Mouse (Mus musculus): ENCODE measurements around the gene Dact3. TPM values are rescaled to one million over a fixed set of nuclear protein-coding genes. Genes with fewer than 3 reads are reported as not detected.

Dact3 gene
- total RNA-seq, 1 experiment: 4.5 TPM

- Histone ChIP-seq H3K4me1 (ENCODE audit: control insufficient read depth in 2 of 2, insufficient read depth in 2 of 2, low read length in 2 of 2, poor library complexity in 1 of 2) (peaks cover 4 to 9% of the 10 kb centered on the region in 2 experiments), H3K36me3 (ENCODE audit: control insufficient read depth, insufficient read depth, low read length, poor library complexity, severe bottlenecking) (no peaks in the 10 kb centered on the region; the same call in 1 of the 2 replicates), H3K9ac (ENCODE audit: insufficient read depth, low read depth, low read length, poor library complexity, severe bottlenecking) (no peak overlapping the region), H3K9me3 (ENCODE audit: control insufficient read depth, insufficient read depth, low read depth, low read length) (no peaks in the 10 kb centered on the region), H3K4me3 (ENCODE audit: insufficient read depth in 1 of 2, low read depth in 1 of 2, low read length in 2 of 2, poor library complexity in 1 of 2, severe bottlenecking in 1 of 2) (no peak overlapping the region), H3K27ac (ENCODE audit: insufficient read depth, low read depth, low read length, poor library complexity, severe bottlenecking) (no peak overlapping the region)
- DNase-seq (ENCODE audit: low read depth, low spot score): no peak
- TF ChIP-seq MAFK (IDR thresholded peaks at IDR 0.05; ENCODE audit: insufficient read depth, low read depth, low read length) (no peak), CHD2 (IDR thresholded peaks at IDR 0.05; ENCODE audit: low read depth, low read length) (no peak), ZC3H11A (IDR thresholded peaks at IDR 0.05; ENCODE audit: borderline replicate concordance, low read depth, low read length) (no peak), ZNF384 (IDR thresholded peaks at IDR 0.05; ENCODE audit: low read depth, low read length) (no peak), HCFC1 (IDR thresholded peaks at IDR 0.05; ENCODE audit: borderline replicate concordance, insufficient read depth, low read length) (no peak)
- in situ Hi-C loops (cut with MboI; ENCODE audit: low sequenced_read_pairs in 2 of 2, unreplicated experiment in 2 of 2): no loop called here
Measured at GRCm38 (mm10) chr7:16871600-16871999, 3.5 kb upstream of the Dact3 start.

- Histone ChIP-seq H3K9ac (ENCODE audit: insufficient read depth, low read depth, low read length, poor library complexity, severe bottlenecking) (no peak overlapping the region), H3K36me3 (ENCODE audit: control insufficient read depth, insufficient read depth, low read length, poor library complexity, severe bottlenecking) (no peaks in the 10 kb centered on the region; the same call in 1 of the 2 replicates), H3K4me3 (ENCODE audit: insufficient read depth in 1 of 2, low read depth in 1 of 2, low read length in 2 of 2, poor library complexity in 1 of 2, severe bottlenecking in 1 of 2) (no peak overlapping the region), H3K9me3 (ENCODE audit: control insufficient read depth, insufficient read depth, low read depth, low read length) (no peaks in the 10 kb centered on the region), H3K4me1 (ENCODE audit: control insufficient read depth in 2 of 2, insufficient read depth in 2 of 2, low read length in 2 of 2, poor library complexity in 1 of 2) (peaks cover 4 to 9% of the 10 kb centered on the region in 2 experiments), H3K27ac (ENCODE audit: insufficient read depth, low read depth, low read length, poor library complexity, severe bottlenecking) (no peak overlapping the region)
- no peak for TF ChIP-seq MAFK (IDR thresholded peaks at IDR 0.05; ENCODE audit: insufficient read depth, low read depth, low read length)
- TF ChIP-seq ZNF384 (IDR thresholded peaks at IDR 0.05; ENCODE audit: low read depth, low read length): no peak
- no peak for TF ChIP-seq ZC3H11A (IDR thresholded peaks at IDR 0.05; ENCODE audit: borderline replicate concordance, low read depth, low read length)
- TF ChIP-seq CHD2 (IDR thresholded peaks at IDR 0.05; ENCODE audit: low read depth, low read length): no peak
- TF ChIP-seq HCFC1 (IDR thresholded peaks at IDR 0.05; ENCODE audit: borderline replicate concordance, insufficient read depth, low read length): no peak
- in situ Hi-C loops (cut with MboI; ENCODE audit: low sequenced_read_pairs in 2 of 2, unreplicated experiment in 2 of 2): no loop called here
- DNase-seq (ENCODE audit: low read depth, low spot score): no peak
Measured at GRCm38 (mm10) chr7:16872478-16872877, 2.6 kb upstream of the Dact3 start.

GRCm38 (mm10) chr7:16873392-16873791, 1.7 kb upstream of the Dact3 start:
- H3K27ac ChIP-seq (ENCODE audit: insufficient read depth, low read depth, low read length, poor library complexity, severe bottlenecking): no peak overlapping the region
- H3K9ac ChIP-seq (ENCODE audit: insufficient read depth, low read depth, low read length, poor library complexity, severe bottlenecking): no peak overlapping the region
- no peak overlapping the region for H3K4me3 ChIP-seq (ENCODE audit: insufficient read depth in 1 of 2, low read depth in 1 of 2, low read length in 2 of 2, poor library complexity in 1 of 2, severe bottlenecking in 1 of 2)
- H3K4me1 ChIP-seq (ENCODE audit: control insufficient read depth in 2 of 2, insufficient read depth in 2 of 2, low read length in 2 of 2, poor library complexity in 1 of 2): peaks cover 4 to 8% of the 10 kb centered on the region in 2 experiments
- in situ Hi-C loops (cut with MboI; ENCODE audit: low sequenced_read_pairs in 2 of 2, unreplicated experiment in 2 of 2): no loop called here
- no peaks in the 10 kb centered on the region for H3K9me3 ChIP-seq (ENCODE audit: control insufficient read depth, insufficient read depth, low read depth, low read length)
- no peak for DNase-seq (ENCODE audit: low read depth, low spot score)
- TF ChIP-seq CHD2 (IDR thresholded peaks at IDR 0.05; ENCODE audit: low read depth, low read length) (no peak), ZNF384 (IDR thresholded peaks at IDR 0.05; ENCODE audit: low read depth, low read length) (no peak), MAFK (IDR thresholded peaks at IDR 0.05; ENCODE audit: insufficient read depth, low read depth, low read length) (no peak), ZC3H11A (IDR thresholded peaks at IDR 0.05; ENCODE audit: borderline replicate concordance, low read depth, low read length) (no peak), HCFC1 (IDR thresholded peaks at IDR 0.05; ENCODE audit: borderline replicate concordance, insufficient read depth, low read length) (no peak)
- no peaks in the 10 kb centered on the region; the same call in 1 of the 2 replicates for H3K36me3 ChIP-seq (ENCODE audit: control insufficient read depth, insufficient read depth, low read length, poor library complexity, severe bottlenecking)

GRCm38 (mm10) chr7:16874190-16874589, 927 bp upstream of the Dact3 start:
- in situ Hi-C loops (cut with MboI; ENCODE audit: low sequenced_read_pairs in 2 of 2, unreplicated experiment in 2 of 2): no loop called here
- Histone ChIP-seq H3K4me3 (ENCODE audit: insufficient read depth in 1 of 2, low read depth in 1 of 2, low read length in 2 of 2, poor library complexity in 1 of 2, severe bottlenecking in 1 of 2) (peak overlapping the region; percentile 58 to 75), H3K36me3 (ENCODE audit: control insufficient read depth, insufficient read depth, low read length, poor library complexity, severe bottlenecking) (no peaks in the 10 kb centered on the region; the same call in 1 of the 2 replicates), H3K9me3 (ENCODE audit: control insufficient read depth, insufficient read depth, low read depth, low read length) (no peaks in the 10 kb centered on the region), H3K9ac (ENCODE audit: insufficient read depth, low read depth, low read length, poor library complexity, severe bottlenecking) (peak overlapping the region; percentile 66; the same call in 1 of the 2 replicates), H3K4me1 (ENCODE audit: control insufficient read depth in 2 of 2, insufficient read depth in 2 of 2, low read length in 2 of 2, poor library complexity in 1 of 2) (peaks cover 4 to 6% of the 10 kb centered on the region in 2 experiments), H3K27ac (ENCODE audit: insufficient read depth, low read depth, low read length, poor library complexity, severe bottlenecking) (peak overlapping the region; percentile 66; the same call in 1 of the 2 replicates)
- peak; percentile 70 for DNase-seq (ENCODE audit: low read depth, low spot score)
- TF ChIP-seq HCFC1 (IDR thresholded peaks at IDR 0.05; ENCODE audit: borderline replicate concordance, insufficient read depth, low read length) (no peak), ZC3H11A (IDR thresholded peaks at IDR 0.05; ENCODE audit: borderline replicate concordance, low read depth, low read length) (peak; percentile 59)
